Mouse (Mus musculus): ENCODE measurements around the gene Zfp462. TPM values are rescaled to one million over a fixed set of nuclear protein-coding genes. Genes with fewer than 3 reads are reported as not detected.
"Not testable (repeated sequence)": the region's sequence is repeated elsewhere in the genome, so short reads cannot be mapped to it uniquely, and the experiment has no call there.

The Zfp462 gene
- total RNA-seq (2021) = 10 to 100 TPM; 66.6 to 72.6 TPM

- DNase-seq (ENCODE audit: extremely low spot score in 1 of 2, low spot score in 2 of 2) = peak in 1 of 2 experiments; percentile 68
- intact Hi-C loops (cut with DNase I) = loop anchor here (5.0 to 10.0 kb wide), 8 partner anchors 62 to 1063 kb away; no protein-coding TSS in a partner anchor
These were observed at the start of gene Zfp462 for GRCm38 (mm10) chr4:54944921-54945430. TSS of gene Zfp462 (plus strand) at chr4:54945048.

GRCm38 (mm10) chr4:54896017-54896416, 48.8 kb upstream of the Zfp462 start:
- no peak for DNase-seq (ENCODE audit: extremely low spot score in 1 of 2, low spot score in 2 of 2)
- intact Hi-C loops (cut with DNase I) = no loop called here

- DNase-seq (ENCODE audit: extremely low spot score in 1 of 2, low spot score in 2 of 2) = no peak
- intact Hi-C loops (cut with DNase I) = no loop called here
These were observed 40.2 kb upstream of the Zfp462 start for GRCm38 (mm10) chr4:54904641-54905040.

- intact Hi-C loops (cut with DNase I) = no loop called here
- no peak for DNase-seq (ENCODE audit: extremely low spot score in 1 of 2, low spot score in 2 of 2)
These were observed 39.4 kb upstream of the Zfp462 start for GRCm38 (mm10) chr4:54905399-54905953.

- intact Hi-C loops (cut with DNase I) = no loop called here
- no peak for DNase-seq (ENCODE audit: extremely low spot score in 1 of 2, low spot score in 2 of 2)
These were observed 34.5 kb upstream of the Zfp462 start for GRCm38 (mm10) chr4:54910300-54910699.

GRCm38 (mm10) chr4:54918276-54918675, 26.6 kb upstream of the Zfp462 start:
- DNase-seq (ENCODE audit: extremely low spot score in 1 of 2, low spot score in 2 of 2) = no peak
- intact Hi-C loops (cut with DNase I) = no loop called here

GRCm38 (mm10) chr4:54923386-54923785, 21.5 kb upstream of the Zfp462 start:
- no peak for DNase-seq (ENCODE audit: extremely low spot score in 1 of 2, low spot score in 2 of 2)
- intact Hi-C loops (cut with DNase I) = no loop called here

GRCm38 (mm10) chr4:54924306-54924705, 20.5 kb upstream of the Zfp462 start:
- DNase-seq (ENCODE audit: extremely low spot score in 1 of 2, low spot score in 2 of 2) = no peak
- intact Hi-C loops (cut with DNase I) = no loop called here

GRCm38 (mm10) chr4:54926456-54926855, 18.4 kb upstream of the Zfp462 start:
- intact Hi-C loops (cut with DNase I); DNase-seq (ENCODE audit: extremely low spot score in 1 of 2, low spot score in 2 of 2): not testable (repeated sequence)

GRCm38 (mm10) chr4:54927321-54928062, 17.4 kb upstream of the Zfp462 start:
- intact Hi-C loops (cut with DNase I) = not testable (repeated sequence)

GRCm38 (mm10) chr4:54929686-54930085, 15.2 kb upstream of the Zfp462 start:
- intact Hi-C loops (cut with DNase I) = no loop called here
- DNase-seq (ENCODE audit: extremely low spot score in 1 of 2, low spot score in 2 of 2) = no peak

More at GRCm38 (mm10) chr4:54927321-54928062, 17.4 kb upstream of the Zfp462 start:
- DNase-seq (ENCODE audit: extremely low spot score in 1 of 2, low spot score in 2 of 2) = not testable (repeated sequence)

GRCm38 (mm10) chr4:54932668-54933067, 12.2 kb upstream of the Zfp462 start:
- intact Hi-C loops (cut with DNase I) = no loop called here
- DNase-seq (ENCODE audit: extremely low spot score in 1 of 2, low spot score in 2 of 2) = no peak

GRCm38 (mm10) chr4:54937161-54937560, 7.7 kb upstream of the Zfp462 start:
- no peak for DNase-seq (ENCODE audit: extremely low spot score in 1 of 2, low spot score in 2 of 2)
- intact Hi-C loops (cut with DNase I) = no loop called here

- peak in 1 of 2 experiments; percentile 54 for DNase-seq (ENCODE audit: extremely low spot score in 1 of 2, low spot score in 2 of 2)
- intact Hi-C loops (cut with DNase I) = loop anchor here (5.0 to 10.0 kb wide), 8 partner anchors 61 to 1064 kb away; no protein-coding TSS in a partner anchor
These were observed 976 bp downstream of the Zfp462 start for GRCm38 (mm10) chr4:54945603-54946445.

GRCm38 (mm10) chr4:54946662-54947055, 1.8 kb downstream of the Zfp462 start:
- intact Hi-C loops (cut with DNase I) = loop anchor here (5.0 to 10.0 kb wide), 8 partner anchors 61 to 1064 kb away; no protein-coding TSS in a partner anchor
- no peak for DNase-seq (ENCODE audit: extremely low spot score in 1 of 2, low spot score in 2 of 2)

GRCm38 (mm10) chr4:54947056-54947990, 2.5 kb downstream of the Zfp462 start:
- peak; percentile 30 to 52 for DNase-seq (ENCODE audit: extremely low spot score in 1 of 2, low spot score in 2 of 2)
- intact Hi-C loops (cut with DNase I) = loop anchor here (5.0 to 10.0 kb wide), 8 partner anchors 60 to 1065 kb away; no protein-coding TSS in a partner anchor

- peak; percentile 50 to 74 for DNase-seq (ENCODE audit: extremely low spot score in 1 of 2, low spot score in 2 of 2)
- intact Hi-C loops (cut with DNase I) = loop anchor here (5.0 to 10.0 kb wide), 8 partner anchors 59 to 1066 kb away; no protein-coding TSS in a partner anchor
These were observed 3.3 kb downstream of the Zfp462 start for GRCm38 (mm10) chr4:54947991-54948615.

All from left cerebral cortex, postnatal 10 days (tissue).